Mouse (Mus musculus): ENCODE measurements at regions not wholly inside any gene's neighbourhood (a gene's known extent, or its start where the extent isn't known, plus 50 kb on each side); places are given as distances from the start of the nearest gene placed in this dataset.

DNA sequence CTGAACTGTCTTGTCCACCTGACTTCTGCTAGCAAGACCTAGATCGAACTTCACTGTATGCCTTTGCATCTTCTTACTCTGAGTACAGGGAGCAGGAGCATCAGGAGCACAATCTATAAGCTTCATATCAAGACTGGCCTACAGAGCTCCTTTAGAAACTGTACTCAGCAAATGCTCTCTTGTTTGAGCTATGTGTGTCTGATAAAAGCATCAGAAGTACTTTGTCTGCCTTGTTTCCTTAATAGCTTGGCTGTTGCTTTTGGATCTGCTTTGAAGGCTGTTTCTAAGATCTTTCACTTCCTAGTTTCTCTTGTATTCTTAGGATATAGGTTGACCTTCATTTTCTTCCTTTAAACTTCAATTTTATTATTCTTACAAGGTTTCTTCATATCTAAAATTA lies 175.3 kb upstream of the Cypt12 start:
- no peak for DNase-seq

GRCm38 (mm10) chr3:17779152-17779551 lies 169.1 kb upstream of the Cypt12 start:
- DNase-seq, result peak; percentile 84

DNA sequence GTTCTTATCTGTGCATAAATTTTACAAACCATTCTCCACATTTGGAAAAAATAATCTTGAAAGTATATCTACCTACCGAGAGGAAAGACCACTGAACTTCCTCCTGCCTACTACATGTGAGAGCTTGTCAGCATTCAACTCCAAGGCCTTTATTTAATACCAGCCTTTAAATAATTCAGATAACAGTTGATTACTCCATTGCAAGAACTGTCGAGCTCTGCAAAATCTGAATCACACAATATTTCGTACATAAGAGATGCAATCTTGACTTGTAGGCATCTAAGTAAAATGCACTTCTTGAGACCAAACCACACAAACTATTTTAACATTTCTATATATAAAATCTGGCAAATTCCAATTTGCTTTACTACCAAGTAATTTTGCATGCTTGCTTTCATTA lies 164.1 kb upstream of the Cypt12 start:
- peak; percentile 18 for DNase-seq

GRCm38 (mm10) chr3:17784587-17784986 lies 163.6 kb upstream of the Cypt12 start:
- DNase-seq, result no peak

- peak; percentile 40 for DNase-seq
These were observed 162.8 kb upstream of the Cypt12 start for GRCm38 (mm10) chr3:17785106-17786022.

DNA sequence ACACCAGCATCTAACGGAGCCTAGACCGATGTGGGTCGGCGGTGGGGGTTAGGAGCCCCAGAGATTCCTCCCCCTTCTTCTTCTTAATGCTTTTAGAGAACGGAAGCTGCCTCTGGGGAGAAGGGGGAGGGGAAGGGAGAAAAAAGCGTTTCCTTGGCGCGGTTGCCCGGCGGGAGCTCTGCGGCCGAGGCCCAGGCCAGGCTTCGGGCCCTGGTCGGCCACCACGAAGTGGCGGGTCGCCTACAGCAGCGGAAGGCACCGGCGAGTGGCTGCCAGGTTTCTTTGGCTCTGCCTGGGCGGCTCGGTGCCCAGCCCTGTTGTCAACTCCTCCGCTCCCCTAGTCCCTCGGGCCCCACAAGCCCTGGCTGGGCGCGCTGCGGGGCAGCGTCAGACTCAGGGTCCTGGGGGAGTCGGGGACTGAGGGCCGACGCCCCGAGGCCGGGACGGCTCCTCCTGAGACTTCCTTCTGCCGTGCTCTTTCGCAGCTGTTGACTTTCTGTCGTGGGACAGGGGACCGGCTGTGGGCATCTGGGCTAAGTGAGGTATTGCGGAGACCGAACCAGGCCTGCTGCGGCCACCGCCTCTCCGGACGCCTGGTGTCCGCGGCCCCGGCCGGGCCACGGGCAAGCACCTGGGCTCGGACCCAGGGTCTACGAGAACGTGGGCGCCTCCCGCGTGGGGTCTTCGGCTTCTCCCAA lies 162.0 kb upstream of the Cypt12 start:
- DNase-seq, result peak; percentile 67

DNA sequence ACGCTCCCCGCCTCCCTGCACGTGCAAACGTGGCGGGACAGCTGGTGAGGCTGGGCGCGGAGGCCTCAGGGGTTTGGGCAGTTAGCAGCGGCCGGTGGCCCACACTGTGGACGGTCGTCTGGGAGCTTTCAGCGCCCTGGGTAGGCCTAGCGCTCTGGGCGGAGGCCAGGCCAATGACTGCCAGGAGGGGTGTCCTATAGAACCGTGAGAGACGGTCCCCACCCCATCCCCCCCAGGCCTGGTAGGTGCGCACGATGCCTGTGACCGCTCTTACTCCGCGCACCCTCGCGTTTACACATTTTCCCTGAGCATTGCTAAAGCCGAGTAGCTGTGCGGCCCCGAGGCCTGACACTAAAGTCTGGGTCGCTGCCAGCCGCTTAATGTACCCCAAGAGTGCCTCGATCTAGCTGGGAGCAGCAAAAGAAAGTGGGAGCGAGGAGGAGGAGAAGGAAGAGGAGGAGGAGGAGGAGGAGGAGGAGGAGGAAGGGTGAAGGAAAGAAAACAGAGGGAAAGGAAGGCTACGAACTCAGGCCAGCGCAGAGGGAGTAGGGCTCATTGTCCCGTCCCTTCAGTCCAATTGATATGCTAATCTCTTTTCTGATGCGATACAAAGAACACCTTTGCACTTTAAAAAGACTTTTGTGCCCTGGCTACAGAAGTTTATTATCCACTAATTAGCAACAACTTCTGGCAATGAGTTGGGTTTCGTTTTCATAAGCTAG lies 161.3 kb upstream of the Cypt12 start:
- DNase-seq, result peak; percentile 50

DNA sequence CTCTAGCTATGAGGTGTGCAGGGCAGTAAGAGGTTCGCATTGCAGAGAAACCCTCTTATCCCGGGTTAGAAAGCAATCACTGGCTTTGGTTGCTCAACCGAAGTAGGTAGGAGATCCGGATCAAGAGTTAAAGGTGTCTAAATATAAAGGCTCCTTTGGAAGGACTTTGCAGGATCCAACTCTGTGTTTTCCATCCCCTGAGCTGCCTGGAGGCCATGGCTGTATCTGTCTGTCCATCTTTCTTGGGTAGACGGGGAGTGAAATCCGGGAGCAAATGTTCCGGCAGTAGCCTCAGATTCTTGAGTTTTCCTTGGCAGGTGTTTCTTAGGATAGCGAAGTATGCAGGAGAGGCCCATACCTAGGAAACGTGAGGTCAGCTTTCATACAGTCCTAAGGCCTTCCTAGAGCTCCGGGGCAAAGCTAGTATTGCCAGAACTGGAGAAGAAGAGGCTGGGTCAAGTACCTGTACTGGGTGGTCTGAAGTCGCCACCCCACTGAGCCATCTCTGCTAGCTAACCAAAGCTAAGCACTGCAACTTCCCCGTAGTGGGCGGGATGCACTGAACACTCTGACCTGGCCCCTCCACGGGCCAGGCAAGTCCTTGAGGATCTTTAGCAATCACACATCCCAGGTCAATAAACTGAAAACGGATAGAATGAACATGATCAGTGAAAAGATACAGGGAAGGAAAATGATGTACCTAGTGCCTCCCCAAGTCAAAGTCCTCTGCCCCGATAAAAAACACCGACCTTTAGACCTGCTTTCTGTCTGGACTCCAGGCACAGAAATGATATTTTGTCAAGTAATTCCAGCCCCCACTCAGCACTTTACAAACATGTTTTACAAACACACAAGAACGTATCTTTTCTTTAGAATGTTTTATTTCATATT lies 160.5 kb upstream of the Cypt12 start:
- DNase-seq, result no peak

- no peak for DNase-seq
These were observed 159.9 kb upstream of the Cypt12 start for GRCm38 (mm10) chr3:17788334-17788720.

- no peak for DNase-seq
These were observed 159.4 kb upstream of the Cypt12 start for GRCm38 (mm10) chr3:17788778-17789299.

DNA sequence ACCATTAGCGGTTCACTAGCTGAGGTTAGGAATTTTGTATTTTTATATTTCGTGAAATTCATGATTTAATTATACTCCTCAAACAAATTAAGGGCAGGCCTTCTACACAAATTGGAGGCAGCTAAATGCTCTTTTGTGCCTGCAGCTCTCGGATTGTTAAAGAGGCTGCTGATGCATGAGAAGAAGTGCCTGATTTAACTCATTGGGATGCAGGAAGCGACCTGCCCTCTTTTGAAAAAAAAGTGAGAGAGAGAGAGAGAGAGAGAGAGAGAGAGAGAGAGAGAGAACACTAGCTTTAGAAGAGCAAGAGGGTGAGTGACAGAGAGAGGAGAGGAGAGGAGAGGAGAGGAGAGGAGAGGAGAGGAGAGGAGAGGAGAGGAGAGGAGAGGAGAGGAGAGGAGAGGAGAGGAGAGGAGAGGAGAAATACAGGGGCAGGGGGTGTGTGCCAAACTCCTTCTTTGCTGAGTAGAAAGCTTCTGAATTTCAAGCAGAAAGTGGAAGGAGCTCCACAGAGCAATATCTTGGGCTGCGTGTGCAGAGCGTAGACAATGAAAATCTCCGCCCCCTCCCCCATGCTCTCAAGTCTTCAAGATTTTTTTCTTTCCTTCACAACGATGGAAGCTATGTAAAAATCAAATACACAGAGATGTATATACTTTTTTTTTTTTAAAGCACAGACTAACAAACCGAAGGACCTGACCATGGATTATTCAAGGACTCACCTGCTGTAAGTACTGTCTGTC lies 158.6 kb upstream of the Cypt12 start:
- DNase-seq, result no peak

DNA sequence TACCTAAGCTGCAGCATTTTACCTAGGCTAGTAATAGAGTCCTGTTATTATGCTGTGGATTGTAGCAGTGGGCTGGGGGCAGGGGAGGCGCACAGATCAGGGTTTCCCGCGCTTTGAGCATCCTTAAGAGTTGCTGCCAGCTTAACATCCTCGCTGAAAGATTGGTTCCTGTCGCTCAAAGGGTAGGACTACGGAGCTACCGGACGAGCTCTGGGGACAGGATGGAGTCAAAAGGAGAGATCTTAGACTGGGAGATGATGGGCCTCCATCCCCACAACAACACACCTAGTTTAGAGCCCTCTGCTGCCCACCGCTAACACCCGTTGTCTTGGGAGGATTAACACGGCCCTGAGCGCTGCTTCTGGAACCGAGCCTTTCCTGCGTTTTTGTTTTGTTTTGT lies 157.9 kb upstream of the Cypt12 start:
- DNase-seq, result peak; percentile 33

GRCm38 (mm10) chr3:17790816-17791215 lies 157.4 kb upstream of the Cypt12 start:
- no peak for DNase-seq

GRCm38 (mm10) chr3:17791381-17792320 lies 156.6 kb upstream of the Cypt12 start:
- DNase-seq, result no peak

DNA sequence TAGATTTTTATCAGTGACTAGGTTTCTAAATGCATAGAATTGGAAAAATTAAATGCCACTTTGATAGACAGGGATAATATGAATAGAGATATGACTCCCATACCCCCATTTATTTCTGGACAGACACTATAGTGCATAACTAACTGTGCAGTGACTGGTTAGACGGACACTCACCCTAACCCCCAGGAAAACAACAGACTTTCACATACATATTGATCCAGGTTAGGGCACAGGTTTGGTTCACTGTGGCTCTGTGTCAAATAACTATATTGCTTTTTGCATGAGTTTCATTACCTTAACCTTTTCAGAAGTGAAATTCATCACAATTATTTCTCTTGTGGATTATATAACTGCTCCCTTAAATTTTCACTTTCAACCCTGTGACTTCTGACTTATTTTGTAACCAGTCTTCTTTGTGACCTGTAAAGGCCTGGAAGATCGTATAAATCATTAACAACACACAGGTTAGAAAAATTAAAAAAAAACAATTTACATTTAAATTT lies 155.6 kb upstream of the Cypt12 start:
- DNase-seq, result peak; percentile 37

GRCm38 (mm10) chr3:17793646-17794250 lies 154.5 kb upstream of the Cypt12 start:
- peak; percentile 69 for DNase-seq

GRCm38 (mm10) chr3:17794251-17795061 lies 153.8 kb upstream of the Cypt12 start:
- peak; percentile 74 for DNase-seq
